Mouse (Mus musculus) thymus, postnatal 4 days (tissue): ENCODE measurements around the gene Qsox2.

Experiments
- DNase-seq: peaks from one replicate; pipeline ENCODE4 v3.0.0; 2021

Qsox2 gene

DNA sequence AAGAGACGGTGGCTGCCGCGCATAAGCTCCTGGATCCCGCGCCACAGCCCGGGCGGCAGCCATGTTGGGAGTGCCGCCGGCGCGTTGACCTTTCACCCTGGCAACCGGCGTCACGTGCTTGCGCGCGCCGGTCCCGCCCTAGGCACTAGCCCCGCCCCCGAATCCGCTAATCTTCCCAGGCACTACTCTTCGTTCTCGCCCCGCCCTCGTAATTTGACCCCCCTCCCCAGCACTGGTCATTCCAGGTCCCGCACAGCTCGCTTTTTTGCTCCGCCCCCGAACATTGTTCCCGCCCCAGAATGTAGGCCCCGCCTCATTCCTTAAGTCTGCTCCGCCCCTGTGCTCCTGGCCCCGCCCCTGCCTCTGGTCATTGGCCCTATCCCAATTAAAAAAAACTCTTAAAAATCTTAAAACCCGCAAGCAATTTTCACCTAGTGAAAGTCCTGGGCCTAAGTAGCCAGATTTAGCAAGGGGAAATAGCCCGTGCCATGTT is at the start of gene Qsox2:
Qsox2 (minus strand) TSS at position 236 of the 493 bp plus-strand sequence.
- peak; percentile 93 for DNase-seq

- DNase-seq = no peak
These were observed 49.1 kb upstream of the Qsox2 start for GRCm38 (mm10) chr2:26286391-26286790.

GRCm38 (mm10) chr2:26285804-26286203 is 48.5 kb upstream of the Qsox2 start:
- DNase-seq = no peak

GRCm38 (mm10) chr2:26280594-26280993 is 43.3 kb upstream of the Qsox2 start:
- DNase-seq = no peak

- DNase-seq = no peak
These were observed 42.4 kb upstream of the Qsox2 start for GRCm38 (mm10) chr2:26279712-26280111.

DNA sequence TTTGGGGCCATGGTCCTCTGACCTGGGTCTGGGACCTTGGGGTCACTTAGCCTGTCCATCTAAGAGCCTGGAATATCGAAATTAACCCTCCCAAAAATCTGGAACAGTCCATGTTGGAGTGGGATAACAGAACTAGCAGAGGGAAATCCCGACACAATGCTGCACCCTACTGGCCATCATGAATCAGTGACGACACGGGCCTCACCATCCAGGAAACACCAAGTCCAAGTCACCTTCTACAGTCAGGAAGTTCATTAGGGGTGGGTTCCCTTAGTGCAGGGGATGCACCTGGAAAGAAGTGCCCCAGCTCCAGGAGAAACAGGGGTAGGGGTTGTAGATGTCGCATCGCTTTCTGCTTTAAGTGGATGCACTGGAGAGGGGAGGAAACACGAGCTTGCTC is 36.3 kb upstream of the Qsox2 start:
- peak; percentile 57 for DNase-seq

DNA sequence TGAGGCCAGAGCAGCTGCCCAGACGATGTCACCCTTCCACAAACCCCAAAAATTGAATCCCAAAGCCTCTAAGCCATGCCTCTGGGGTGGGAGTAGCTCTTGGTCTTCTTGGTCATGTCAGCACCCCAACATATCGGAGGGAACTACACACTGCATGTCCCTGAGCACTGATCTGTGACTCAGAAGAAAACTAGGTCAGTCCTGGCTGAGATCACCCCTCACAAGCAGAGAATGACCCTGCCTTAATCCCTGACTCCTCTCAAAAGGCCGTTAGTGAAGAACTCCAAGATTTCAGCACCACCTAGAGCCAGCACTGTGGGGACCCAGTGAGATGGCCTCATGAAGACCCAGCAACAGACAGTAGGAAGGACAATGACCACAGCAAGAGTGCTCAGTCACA is 30.9 kb upstream of the Qsox2 start:
- DNase-seq = no peak

- no peak for DNase-seq
These were observed 28.9 kb upstream of the Qsox2 start for GRCm38 (mm10) chr2:26266066-26266742.

DNA sequence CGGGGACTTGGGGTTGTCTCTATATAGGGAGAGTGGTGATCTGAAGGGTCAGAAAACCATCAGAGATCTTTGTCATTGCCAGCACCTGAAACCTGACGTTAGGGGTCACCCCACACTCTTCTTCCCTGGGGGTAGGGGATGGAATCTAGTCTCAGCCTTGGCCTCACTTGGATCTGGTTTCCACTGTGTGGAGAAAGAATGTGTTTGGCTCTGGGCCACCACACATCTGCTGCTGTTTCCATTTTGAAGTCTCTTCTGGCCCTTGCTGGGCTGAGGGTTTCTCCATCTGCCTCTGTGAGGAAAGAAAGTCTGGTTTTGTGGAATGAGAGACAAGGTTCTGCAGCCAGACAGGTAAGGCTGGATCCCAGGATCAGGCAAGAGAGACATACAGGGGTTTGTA is 27.8 kb upstream of the Qsox2 start:
- DNase-seq = no peak

- DNase-seq = no peak
These were observed 27.3 kb upstream of the Qsox2 start for GRCm38 (mm10) chr2:26264646-26265045.

GRCm38 (mm10) chr2:26257315-26258096 is 20.2 kb upstream of the Qsox2 start:
- DNase-seq = no peak

GRCm38 (mm10) chr2:26254816-26255215 is 17.5 kb upstream of the Qsox2 start:
- DNase-seq = no peak

DNA sequence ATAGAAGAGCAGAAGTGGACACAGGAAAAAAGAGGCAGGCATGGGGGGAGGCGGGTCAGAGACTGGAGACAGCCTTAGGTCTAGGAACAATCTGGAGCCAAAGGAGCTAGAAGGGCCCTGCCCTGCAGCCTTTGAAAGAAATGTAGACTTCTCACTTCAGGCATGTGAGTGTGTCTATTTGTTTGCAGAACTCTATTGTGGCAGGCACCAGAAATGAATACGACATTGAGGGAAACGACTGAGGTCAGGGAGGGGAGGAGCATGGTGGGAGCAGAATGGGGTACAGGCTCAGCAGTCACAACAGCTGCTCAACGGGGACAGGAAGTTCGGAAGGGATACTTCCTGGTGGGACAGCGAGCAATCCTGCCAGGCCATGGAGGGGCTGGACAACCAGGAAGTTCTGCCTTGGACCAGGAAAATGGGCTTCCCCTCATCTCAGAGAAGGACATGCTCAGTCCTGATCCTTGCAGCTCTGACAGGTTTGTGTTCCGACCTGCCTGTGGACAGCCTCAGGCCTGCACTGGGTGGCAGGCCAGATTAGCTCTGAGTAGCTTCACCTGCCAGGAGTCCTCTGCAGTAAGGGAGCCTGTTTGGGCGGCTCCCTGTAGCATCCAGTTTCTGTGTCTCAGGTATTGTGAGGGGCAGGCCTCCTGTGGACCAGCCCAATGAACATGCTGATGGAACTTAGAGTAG is 15.3 kb upstream of the Qsox2 start:
- no peak for DNase-seq

DNA sequence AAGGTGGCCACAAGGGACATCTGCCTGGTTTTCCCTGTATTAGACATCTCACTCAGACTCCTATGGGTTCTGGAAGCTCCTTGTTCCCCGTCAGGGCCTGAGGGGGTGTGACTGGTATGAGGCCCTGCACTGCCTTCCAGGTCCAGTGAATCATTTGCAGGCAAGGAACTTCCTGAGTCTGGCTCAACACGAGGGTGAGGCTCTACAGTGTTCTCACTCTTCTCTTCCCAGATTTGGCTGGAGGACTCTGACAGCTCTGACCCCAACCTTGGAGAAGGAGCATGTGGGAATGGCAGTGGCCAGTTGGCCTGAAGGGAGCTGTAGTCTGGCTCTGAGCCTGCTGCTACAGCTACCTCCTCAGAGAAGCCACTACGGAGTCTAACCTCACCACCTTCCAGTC is 10.2 kb upstream of the Qsox2 start:
- DNase-seq = no peak

DNA sequence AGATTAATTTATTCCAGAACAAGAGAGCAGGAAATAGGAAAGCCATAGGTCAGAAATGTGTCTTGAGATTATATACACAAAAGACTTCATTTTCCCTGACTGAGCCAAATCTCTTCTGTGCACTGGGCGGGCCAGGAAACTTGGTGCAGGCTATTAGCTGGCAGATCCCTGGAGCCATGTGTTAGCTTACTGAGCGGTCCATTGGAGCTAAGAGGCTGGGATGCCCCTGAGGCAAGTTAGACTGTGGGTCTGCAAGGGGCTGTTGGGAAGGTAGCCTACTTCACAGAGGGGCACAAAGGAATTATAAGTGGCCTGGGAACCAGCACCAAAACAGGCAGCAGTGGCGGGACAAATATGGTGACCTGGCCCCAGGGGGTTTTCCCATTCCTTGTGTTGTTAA is 3.5 kb upstream of the Qsox2 start:
- no peak for DNase-seq

DNA sequence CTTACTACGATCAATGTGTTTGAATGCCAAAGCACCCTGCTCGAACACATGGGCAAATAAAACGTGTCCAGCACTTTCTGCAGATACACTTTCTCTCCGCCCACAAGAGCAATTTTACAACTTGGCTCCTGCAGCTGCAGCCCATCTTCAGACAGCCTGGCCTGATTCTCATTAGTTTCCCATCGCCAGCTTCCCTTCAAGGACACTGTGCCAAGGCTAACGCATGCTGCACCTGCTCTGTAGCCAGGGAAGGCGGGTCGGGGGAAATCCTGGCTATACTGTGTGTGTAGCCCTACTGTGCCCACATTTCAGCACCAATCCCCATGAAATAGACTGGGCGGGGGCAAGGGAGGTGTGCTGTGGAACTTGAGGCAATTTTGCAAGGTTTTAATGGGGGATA is 3.0 kb upstream of the Qsox2 start:
- no peak for DNase-seq

DNA sequence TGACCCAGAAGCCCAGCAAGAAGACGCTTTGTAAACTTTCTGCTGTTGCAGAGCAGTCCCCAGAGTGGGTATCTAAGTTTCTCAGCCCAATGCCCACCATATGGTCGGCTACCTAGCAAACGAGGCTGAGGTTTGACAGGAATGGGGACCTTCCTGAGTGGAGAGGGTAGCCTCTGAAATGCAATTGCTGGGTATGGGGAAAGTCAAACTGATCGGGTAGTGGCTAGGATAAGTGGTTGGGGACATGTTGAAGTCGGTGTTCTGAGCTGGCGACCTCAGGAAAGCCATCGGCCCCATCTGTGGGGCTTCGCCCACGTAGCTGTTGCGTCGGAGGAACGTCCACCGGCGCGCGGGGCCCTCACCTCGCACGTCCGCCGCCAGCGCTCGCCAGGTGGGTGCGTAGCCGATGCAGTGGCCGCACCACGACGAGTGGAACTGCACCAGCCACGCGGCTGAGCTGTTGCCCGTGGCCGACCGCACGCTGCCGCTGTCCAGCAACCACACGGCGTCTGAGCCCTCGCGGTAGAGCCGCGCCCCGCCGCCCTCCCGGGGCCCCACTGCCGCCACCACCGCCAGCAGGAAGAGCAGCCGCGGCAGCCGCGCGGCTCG is 540 bp downstream of the Qsox2 start:
- DNase-seq = no peak

DNA sequence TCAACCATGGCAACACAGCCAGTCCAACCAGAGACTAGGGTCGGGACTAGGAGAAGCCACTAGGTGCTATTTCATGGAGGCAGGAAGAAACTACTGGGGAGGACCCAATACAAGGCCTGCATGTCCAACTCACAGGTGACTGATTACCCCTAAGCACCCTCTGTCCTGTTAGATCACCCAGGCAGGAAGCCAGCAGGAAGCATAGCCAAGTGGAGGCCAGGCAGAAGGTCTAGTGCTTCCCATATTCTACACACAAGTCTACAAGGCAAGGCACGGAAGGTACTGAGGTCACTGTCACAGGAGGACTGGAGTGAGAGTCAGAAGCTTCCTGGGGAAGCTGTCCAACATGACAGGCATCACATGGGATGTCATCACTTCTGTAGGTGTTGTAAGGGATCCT is 2.6 kb downstream of the Qsox2 start:
- peak; percentile 22 for DNase-seq

- no peak for DNase-seq
These were observed 3.1 kb downstream of the Qsox2 start for GRCm38 (mm10) chr2:26234253-26234652.

DNA sequence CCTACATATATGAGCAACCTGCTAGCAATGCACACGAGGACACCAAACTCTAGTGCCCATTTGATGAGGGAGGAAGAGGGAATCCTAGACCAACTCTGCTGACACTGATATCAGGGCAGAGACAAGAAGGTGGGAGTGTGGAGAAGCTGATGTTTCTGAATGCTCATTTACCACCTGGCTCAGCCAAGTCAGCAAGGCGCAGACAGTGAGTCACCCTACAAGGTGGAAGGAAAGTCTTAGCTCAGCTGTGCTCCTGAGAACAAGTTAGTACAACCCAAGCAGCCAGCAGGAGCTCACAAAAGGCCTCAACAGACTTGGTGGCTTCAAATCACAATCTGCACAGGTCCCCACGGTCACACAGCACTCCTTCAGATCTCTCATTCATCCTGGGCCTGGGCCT is 6.0 kb downstream of the Qsox2 start:
- DNase-seq = no peak

GRCm38 (mm10) chr2:26230253-26230652 is 7.1 kb downstream of the Qsox2 start:
- no peak for DNase-seq

DNA sequence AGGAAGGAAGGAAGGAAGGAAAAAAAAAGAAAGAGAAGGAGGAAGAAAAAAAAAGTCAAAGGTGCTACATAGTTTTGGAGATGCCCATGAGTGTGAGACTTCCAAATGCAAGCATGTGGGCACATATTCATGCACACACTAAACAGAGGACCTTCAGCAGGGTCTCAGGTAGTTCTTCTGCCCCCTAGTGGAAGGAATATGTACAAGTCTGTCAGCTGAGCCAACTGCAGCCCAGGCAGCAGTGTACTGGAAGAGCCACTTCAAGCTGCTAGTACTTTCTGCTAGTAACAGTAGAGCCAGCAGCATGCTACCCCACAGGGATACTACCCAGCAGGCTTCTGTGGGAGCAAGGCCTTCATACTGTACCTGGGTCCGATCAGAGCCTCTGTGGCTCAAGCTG is 9.5 kb downstream of the Qsox2 start:
- peak; percentile 42 for DNase-seq

- peak; percentile 55 for DNase-seq
These were observed 12.1 kb downstream of the Qsox2 start for GRCm38 (mm10) chr2:26225242-26225641.
